Mouse (Mus musculus) brain, embryonic 14.5 days (tissue): ENCODE data around the gene Zfp442. TPM values are rescaled to one million over a fixed set of nuclear protein-coding genes. Genes with fewer than 3 reads are reported as not detected.
"Not testable (repeated sequence)": the region's sequence is repeated elsewhere in the genome, so short reads cannot be mapped to it uniquely, and the experiment has no call there.

Experiments
- DNase-seq: peaks from one replicate; pipeline ENCODE4 v3.0.0-alpha.2; 2011; ENCODE audit warnings: low read depth
- CTCF ChIP-seq: fragments of 200-500 bp; IDR thresholded peaks from 2 replicates; pipeline ENCODE4 v1.5.1; 2012; ENCODE audit warnings: inconsistent platforms, mild to moderate bottlenecking, moderate library complexity, borderline replicate concordance; ENCODE audit not compliant: insufficient read depth, insufficient read length; ENCODE audit errors: extremely low read depth
- POLR2A ChIP-seq: fragments of 200-500 bp; IDR thresholded peaks from 2 replicates; pipeline ENCODE4 v1.6.1; 2012; ENCODE audit warnings: mild to moderate bottlenecking, inconsistent platforms, borderline replicate concordance; ENCODE audit not compliant: poor library complexity, insufficient read depth, insufficient read length, severe bottlenecking; ENCODE audit errors: extremely low read depth
- polyA plus RNA-seq: library from polyadenylated mRNA; depleted of rRNA; stranded (reverse); fragments of >200 nt; gene quantifications from 2 replicates; pipeline ENCODE4 v1.2.3, GENCODE M21; 2012; rRNA removed

The Zfp442 gene
- polyA plus RNA-seq = 1.00 and 1.9 TPM in 2 replicates

DNA sequence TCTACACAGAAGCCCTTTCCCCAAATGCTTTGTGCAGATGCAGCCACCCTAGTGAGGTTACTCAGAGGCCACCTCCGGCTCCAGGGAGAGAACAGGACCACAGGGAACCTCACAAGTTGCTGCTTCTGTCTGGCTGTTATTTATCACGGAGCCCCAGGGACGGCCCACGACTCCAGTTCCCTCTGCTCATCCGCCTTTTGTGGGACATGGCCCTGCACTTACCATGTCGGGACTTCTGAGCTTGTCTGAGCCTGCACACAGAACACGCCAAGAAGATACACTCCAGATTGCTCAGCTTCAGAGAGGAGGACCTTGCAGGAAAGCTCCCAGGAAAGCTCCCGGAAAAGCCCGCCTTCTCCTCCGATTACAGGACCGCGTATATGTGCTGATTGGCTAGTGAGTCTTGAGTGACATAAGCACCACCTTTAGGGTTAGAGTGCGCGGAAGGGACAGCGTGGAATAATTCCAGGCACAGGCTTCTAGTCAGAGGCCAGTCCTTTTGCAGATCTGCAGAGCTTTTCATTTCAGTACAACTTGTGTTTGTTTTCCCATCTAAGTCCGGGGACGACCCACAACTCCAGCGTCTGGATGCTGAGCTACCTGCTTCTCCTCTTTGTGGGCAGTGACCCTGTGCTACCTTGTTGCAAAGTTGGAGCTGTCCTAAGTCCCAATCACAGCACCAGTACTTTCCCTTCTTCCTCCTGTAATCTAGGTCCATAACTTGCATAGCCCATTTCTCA is at the start of gene Zfp442:
TSS of gene Zfp442 (minus strand) at position 307 of the 740 bp plus-strand sequence.
- peak; percentile 85 for DNase-seq

DNA sequence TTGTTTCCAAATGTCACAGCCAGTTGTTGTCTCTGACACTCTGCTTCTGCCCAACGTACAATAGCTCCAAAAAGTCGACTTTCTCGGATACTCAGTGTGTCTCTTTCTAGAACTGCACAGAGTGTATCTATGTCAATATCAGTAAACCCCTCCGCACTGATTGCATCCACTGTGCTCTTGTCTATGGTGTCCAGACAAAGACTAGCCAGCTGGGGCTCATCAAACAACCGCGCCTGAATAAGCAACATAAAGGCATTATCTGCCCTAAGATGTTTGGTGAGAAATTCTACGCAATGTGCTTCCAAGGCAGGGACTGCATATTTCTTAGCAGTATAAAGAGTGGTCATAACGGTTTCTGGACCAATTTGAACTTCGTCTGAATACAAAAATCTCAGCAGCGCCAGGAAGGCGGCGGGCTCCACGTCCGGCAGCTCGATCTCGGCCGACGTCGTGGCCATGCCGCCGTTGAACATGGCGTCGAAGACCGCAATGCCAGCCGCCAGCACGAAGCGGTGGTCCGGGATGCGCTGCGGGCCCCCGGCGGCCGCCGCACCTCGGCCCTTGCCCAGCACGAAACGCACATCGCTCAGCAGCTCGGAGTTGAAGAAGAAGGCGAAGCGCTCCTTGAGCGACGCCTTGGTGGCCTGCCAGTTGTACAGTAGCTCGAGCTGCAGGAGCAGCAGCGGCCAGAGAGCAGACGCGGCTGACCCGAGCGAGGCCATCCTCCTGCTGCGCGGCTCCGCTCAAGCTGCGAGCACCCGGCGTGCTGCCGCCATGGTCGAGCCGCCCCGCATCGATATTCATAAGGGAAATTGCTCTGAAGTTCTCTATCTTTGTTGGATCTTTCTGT is 49.1 kb upstream of the Zfp442 start:
- DNase-seq = peak; percentile 18

DNA sequence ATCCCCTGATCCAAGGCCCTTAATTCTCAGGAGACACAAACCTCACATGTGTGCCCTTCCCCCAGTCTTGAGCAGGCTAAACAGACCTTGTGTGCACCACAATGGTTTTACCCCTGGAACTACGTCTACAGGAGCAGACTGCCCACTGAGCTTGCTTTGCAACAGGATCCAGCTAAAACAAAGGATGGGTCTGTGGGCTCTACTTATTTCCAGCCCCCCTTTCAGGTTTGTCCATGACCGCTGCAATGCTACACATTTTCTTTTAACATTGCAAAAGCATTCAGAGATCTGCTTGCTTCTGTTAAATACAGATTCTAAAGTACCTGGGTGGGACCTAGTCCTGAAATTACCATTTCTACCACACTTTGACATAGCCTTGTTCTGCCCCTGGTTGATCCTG is 41.7 kb upstream of the Zfp442 start:
- no peak for DNase-seq
- no peak for TF ChIP-seq CTCF

DNA sequence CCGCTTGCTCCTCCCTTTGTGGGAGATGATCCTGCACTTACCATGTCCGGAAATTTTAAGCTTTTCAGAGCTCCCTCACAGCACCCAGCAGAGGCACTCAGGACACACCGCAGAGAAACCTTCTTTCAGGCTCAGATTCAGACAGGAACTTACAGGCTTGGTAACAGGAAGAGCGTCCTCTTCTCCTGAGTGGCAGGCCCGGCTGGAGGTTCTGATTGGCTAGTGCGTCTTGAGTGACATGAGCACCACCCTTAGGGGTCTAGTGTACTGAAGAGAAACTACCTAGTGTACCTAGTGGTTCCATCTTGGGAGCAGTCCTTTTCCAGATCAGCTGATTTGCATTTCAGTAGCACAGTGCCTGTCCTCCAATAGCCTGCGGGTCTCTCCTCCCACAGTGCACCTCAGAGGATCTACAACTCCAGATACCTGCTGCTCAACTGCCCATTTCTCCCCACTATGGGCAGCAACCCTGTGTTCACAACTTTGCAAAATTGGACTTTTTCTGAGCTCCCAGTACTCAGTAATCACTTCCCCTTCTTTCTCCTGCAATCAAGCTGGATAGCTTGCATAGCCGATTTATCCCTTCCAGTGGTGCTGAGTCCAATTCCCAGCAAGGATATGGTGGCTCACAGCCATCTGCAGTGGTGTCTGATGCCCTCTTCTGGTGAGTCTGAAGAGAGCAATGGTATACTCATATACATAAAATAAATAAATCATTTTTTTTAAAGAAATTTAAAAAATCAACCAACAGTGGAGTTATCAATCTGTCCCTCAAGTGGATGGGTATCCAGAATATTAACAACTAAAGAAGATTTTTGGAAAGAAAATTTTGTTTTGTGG is 33.9 kb upstream of the Zfp442 start, which contains the start of gene Zfp345:
TSS of gene Zfp345 (minus strand) at position 153 of the 840 bp plus-strand sequence.
- DNase-seq = not testable (repeated sequence)

DNA sequence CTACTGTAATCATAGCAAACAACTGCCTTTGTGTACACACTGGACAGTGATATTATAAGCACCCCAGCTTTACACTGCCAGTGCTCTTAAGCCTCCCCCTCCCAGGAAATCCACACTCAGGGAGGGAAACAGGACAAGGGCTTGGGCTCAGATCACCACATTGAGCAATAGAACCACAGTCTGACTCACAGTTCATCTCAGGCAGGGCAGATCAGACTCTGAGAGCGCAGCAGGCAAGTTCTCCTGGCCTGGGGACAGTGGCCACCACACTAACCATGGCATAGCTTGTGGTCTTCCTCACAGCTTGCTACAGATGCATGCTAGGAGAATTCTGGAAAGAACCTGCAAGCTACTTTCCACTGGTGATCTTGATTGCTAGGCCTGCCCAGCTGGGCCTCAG is 12.2 kb downstream of the Zfp442 start:
- not testable (repeated sequence) for DNase-seq

DNA sequence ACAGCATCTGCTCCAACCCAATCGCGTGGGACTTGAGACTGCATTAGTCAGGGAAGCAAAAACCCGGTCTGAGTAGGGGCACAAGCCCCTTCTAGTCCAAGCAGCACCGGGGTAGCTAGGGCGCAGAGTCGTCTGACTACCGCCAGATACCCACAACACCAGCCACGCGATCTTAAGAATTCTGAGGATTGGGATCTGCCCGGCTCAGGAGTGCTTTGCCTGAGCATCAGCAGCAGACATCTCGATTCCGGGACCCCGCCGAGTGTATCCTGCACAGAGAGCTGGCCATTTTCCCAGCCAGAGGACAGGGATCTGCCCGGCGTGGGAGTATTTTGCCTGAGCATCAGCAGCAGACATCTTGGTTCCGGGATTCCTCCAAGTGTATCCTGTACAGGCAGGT is 39.1 kb downstream of the Zfp442 start:
- not testable (repeated sequence) for DNase-seq

DNA sequence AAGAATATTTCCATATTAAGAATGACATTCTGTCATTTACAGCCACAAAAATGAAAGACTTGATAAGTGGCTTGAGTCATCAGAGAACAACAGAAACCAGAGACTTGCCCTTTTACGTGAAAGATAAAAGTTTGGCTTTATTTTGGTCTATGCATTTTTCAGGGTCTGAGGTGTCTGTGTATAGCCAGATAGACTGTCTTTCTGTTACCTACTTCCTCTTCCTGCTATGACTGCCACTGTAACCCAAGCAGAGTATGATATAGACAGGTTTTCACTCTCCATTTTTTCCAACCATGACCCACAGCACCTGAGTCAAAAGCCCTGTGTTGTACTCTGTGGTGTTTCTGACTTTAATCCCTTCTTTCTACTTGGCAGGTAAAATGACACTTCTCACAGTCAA is 61.1 kb downstream of the Zfp442 start:
- TF ChIP-seq CTCF (no peak), POLR2A (no peak)

DNA sequence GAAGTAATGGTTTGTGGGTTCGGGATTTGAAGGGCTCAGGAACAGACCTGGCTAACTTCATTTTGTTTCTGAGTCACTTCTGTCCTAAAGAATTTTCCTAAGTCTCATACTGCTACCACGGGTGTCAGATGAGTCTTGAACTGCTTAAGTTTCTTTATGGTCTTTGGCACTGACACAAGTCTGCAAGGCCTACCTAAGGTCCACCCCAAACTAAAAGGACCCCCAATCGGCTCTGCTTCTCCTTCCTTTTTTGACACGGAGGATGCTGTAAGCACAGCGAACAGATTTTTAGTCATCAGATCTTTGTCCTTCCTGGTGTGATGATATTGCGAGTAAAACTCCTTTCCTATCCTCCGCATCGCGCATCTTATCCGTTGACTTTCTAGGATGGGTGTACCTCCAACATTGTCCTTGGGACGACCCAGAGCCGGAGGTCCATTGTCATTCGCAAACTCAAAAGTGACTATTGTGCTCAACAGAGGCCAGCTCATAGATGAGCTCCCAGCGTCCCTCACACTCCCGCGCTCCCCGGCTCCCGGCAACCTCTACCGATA is 65.7 kb downstream of the Zfp442 start:
- not testable (repeated sequence) for DNase-seq

More for the DNA sequence above, 61.1 kb downstream of the Zfp442 start:
- DNase-seq = no peak

DNA sequence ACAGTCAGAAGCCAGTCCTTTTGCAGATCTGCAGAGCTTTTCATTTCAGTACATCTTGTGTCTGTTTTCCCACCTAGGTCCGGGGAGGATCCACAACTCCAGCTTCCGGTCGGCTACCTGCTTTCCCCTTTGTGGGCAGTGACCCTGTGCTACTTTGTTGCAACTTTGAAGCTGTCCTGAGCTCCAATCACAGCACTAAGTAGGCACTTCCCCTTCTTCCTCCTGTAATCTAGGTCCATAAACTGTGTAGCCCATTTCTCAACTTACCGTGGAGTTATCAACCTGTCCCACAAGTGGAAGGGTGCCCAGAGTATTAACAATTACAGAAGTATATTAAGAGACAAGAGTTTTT is 88.4 kb downstream of the Zfp442 start:
- TF ChIP-seq POLR2A = no peak
- TF ChIP-seq CTCF = no peak
- no peak for DNase-seq

DNA sequence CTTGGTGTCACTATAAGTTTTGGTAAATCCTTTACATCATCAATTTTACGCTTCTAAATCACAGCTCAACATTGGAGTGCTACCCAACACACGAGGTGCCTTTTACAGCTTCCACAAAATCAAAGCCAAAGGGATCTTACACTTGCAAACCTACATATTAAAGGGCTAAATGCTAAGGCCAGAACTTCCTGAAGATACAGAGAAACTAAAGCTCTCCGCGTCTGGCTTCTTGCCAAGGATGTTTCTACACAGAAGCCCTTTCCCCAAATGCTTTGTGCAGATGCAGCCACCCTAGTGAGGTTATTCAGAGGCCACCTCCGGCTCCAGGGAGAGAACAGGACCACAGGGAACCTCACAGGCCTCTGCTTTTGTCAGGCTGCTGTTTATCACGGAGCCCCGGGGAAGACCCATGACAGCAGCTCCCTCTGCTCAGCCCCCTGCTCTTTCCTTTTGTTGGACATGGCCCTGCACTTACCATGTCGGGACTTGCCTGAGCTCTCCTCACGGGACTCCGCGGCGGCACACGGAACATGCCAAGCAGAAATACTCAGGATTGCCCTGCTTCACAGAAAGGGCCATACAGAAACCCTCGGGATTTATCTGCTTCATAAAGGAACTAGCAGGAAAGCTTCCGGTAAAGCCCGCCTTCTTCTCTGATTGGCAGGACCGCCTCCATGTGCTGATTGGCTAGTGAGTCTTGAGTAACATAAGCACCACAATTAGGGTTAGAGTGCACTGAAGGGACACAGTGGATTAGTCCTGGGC is 89.0 kb downstream of the Zfp442 start, which contains the start of gene 3300002I08Rik:
TSS of gene 3300002I08Rik (minus strand) at position 653 of the 765 bp plus-strand sequence.
- DNase-seq = peak; percentile 97

Other genes with a start within 250 kb of the Zfp442 start
- 2.2 and 3.5 TPM in 2 replicates for gene Zfp937, start 233.4 kb downstream of the Zfp442 start, polyA plus RNA-seq
- 0.88 and 0.90 TPM in 2 replicates for gene Gm21994, start 195.9 kb downstream of the Zfp442 start, polyA plus RNA-seq
- 0.05 TPM in 1 of 2 replicates, not detected in the other for gene Gm14124, start 194.0 kb downstream of the Zfp442 start, polyA plus RNA-seq
- not detected in 2 replicates for gene Gm10130, start 127.8 kb downstream of the Zfp442 start, polyA plus RNA-seq
- 4.4 and 5.2 TPM in 2 replicates for gene 3300002I08Rik, start 88.7 kb downstream of the Zfp442 start, polyA plus RNA-seq
- 0.05 TPM in 1 of 2 replicates, not detected in the other for gene Zfp345, start 33.6 kb upstream of the Zfp442 start, polyA plus RNA-seq
- 0.16 TPM in 1 of 2 replicates, not detected in the other for gene Cst7, start 118.9 kb upstream of the Zfp442 start, polyA plus RNA-seq
- 44.0 and 48.2 TPM in 2 replicates for gene Apmap, start 157.1 kb upstream of the Zfp442 start, polyA plus RNA-seq
- 22.8 and 28.0 TPM in 2 replicates for gene Acss1, start 217.0 kb upstream of the Zfp442 start, polyA plus RNA-seq
- gene Vsx1, start 237.9 kb upstream of the Zfp442 start, polyA plus RNA-seq = 0.03 and 0.08 TPM in 2 replicates